Mouse (Mus musculus): ENCODE data around the gene Ramp1. TPM values are rescaled to one million over a fixed set of nuclear protein-coding genes. Genes with fewer than 3 reads are reported as not detected.

Ramp1 gene
- total and polyA plus RNA-seq, 2 experiments from 2014 or later: 44.1 to 46.8 TPM

DNA sequence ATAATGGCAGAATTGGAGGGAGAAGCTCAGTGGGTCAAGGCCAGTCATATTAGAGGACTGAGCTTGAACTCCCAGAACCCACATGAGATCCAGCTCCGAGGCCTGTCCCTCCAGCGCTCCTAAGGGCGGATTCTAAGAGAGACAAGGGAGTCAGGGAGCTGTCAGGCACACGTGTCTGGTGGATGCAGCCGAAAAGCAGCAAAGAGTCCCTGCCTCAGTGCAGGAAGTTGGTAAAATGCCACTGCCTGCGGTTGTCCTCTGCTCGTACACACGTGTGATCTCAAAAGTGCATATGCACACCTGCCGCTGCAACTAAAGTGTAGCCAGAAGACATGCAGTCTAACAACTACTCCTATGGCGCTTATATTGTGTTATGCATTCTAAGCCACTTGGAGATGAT, 3.7 kb downstream of the Ramp1 start:
- no peaks in the 10 kb centered on the region for H3K27me3 ChIP-seq (ENCODE audit: insufficient read depth, low read length)
- H3K4me2 ChIP-seq (ENCODE audit: low read depth, low read length): no peak overlapping the region
- WGBS: 82% methylated on average over 10 of the region's 10 CpGs
- no peak overlapping the region for H3K9ac ChIP-seq (replicated peaks; ENCODE audit: low read length)
- H3K4me1 ChIP-seq (ENCODE audit: insufficient read depth, low read length): peaks cover 8% of the 10 kb centered on the region; the same call in 1 of the 2 replicates
- no peak overlapping the region for H3K4me3 ChIP-seq (ENCODE audit: low read length)
- no peaks in the 10 kb centered on the region for H3K9me3 ChIP-seq (ENCODE audit: low read length)
- TF ChIP-seq CTCF (IDR thresholded peaks at IDR 0.05; ENCODE audit: low read depth): no peak
- DNase-seq (ENCODE audit: low spot score) (no peak), ATAC-seq (no peak)
- no peaks in the 10 kb centered on the region for H3K36me3 ChIP-seq (ENCODE audit: insufficient read depth, low read length)
- H3K27ac ChIP-seq: no peak overlapping the region

DNA sequence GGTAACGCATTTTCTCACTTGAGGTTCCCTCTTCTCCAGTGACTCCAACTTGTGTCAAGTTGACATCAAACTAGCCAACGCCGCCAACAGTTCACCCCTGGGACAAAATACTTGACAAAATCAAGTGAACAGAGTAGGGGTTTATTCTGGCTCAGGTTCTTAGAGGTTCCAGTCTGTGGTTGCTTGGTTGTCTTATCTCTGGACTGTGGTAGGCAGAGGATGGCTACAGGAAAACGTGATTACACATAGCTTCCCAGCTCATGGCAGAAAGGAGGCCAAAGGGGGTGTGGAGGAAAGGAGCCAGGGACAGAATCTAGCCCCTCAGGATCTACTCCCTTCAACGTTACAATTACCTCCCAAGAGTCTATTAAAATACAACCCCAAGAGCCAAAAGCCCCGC, 7.1 kb downstream of the Ramp1 start:
- Histone ChIP-seq H3K27me3 (ENCODE audit: insufficient read depth, low read length) (no peaks in the 10 kb centered on the region), H3K4me3 (ENCODE audit: low read length) (no peak overlapping the region), H3K4me2 (ENCODE audit: low read depth, low read length) (no peak overlapping the region), H3K4me1 (ENCODE audit: insufficient read depth, low read length) (0 out of 2 replicates have a peak, but pooled peaks cover 5% of the 10 kb centered on the region), H3K9me3 (ENCODE audit: low read length) (no peaks in the 10 kb centered on the region), H3K27ac (no peak overlapping the region), H3K9ac (replicated peaks; ENCODE audit: low read length) (no peak overlapping the region), H3K36me3 (ENCODE audit: insufficient read depth, low read length) (no peaks in the 10 kb centered on the region)
- 88% methylated on average over 6 of the region's 6 CpGs for WGBS
- no peak for DNase-seq (ENCODE audit: low spot score)
- ATAC-seq: no peak
- no peak for TF ChIP-seq CTCF (IDR thresholded peaks at IDR 0.05; ENCODE audit: low read depth)

DNA sequence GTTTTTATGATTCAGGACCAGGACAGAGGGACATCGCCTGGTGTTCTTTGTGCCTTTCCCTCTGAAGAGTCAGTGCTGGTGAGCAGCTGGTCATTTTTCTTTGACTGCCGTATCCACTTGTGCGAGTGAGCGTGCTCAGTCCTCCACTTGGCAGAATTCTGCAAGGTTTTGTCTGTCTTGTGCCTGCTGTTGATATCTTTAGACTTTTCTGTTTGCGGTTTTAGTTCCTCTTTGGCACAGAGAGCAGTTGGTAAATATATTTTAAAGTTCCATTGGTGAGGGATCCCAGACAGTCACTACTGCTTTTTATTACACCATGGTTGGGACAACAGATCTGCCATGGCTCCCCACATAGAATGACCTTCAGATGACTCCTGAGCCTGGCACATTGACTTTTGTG, 7.7 kb downstream of the Ramp1 start:
- 83% methylated on average over 5 of the region's 5 CpGs for WGBS

DNA sequence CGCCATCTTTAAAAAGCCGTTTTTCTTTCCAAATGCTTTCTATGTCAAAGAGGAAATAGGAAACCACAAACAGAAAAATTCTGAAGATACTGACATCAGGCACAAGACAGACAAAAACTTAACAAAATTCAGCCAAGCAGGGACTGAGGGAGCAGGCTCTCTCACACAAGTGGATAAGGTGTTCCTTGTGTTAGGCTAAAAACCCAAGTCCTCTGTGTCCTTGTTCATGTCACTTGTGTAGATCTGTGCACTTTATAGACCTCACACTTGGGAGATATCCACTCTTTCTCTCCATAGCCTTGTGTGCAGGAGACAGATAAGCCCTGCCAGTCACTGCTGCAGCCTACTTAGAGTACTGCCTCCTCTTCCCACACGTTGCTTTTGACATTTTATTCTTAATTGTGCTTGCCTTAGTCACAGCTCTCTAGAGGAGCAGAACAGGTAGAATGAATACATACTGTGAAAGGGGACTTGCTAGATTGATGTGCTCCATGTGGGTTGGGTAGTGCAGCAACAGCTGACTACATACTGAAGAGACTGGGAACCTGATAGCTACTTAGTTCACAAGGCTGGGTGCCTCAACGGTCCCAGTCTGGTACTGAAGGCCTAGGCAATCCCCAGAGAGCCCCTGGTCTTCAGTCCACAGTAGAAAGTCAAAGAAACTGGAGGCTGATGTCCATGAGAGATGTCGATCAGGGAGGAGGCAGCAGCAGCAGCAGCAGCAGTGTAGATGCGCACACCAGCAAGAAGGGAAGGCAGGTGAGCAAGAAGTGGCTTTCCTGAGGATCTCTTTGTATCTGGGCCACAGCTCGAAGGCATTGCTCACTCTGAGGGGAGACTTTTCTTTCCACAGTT, 8.4 kb downstream of the Ramp1 start:
- H3K27ac ChIP-seq: no peak overlapping the region
- H3K4me3 ChIP-seq (ENCODE audit: low read length): no peak overlapping the region
- no peaks in the 10 kb centered on the region for H3K27me3 ChIP-seq (ENCODE audit: insufficient read depth, low read length)
- no peak overlapping the region for H3K4me2 ChIP-seq (ENCODE audit: low read depth, low read length)
- DNase-seq (ENCODE audit: low spot score): no peak
- H3K9ac ChIP-seq (replicated peaks; ENCODE audit: low read length): no peak overlapping the region
- no peak for TF ChIP-seq CTCF (IDR thresholded peaks at IDR 0.05; ENCODE audit: low read depth)
- H3K36me3 ChIP-seq (ENCODE audit: insufficient read depth, low read length): no peaks in the 10 kb centered on the region
- H3K9me3 ChIP-seq (ENCODE audit: low read length): no peaks in the 10 kb centered on the region
- ATAC-seq: no peak
- no peaks in the 10 kb centered on the region for H3K4me1 ChIP-seq (ENCODE audit: insufficient read depth, low read length)
- 87% methylated on average over 7 of the region's 7 CpGs for WGBS

More for the DNA sequence above, 7.7 kb downstream of the Ramp1 start:
- Histone ChIP-seq H3K9me3 (ENCODE audit: low read length) (no peaks in the 10 kb centered on the region), H3K27ac (no peak overlapping the region), H3K4me2 (ENCODE audit: low read depth, low read length) (no peak overlapping the region), H3K36me3 (ENCODE audit: insufficient read depth, low read length) (no peaks in the 10 kb centered on the region), H3K9ac (replicated peaks; ENCODE audit: low read length) (no peak overlapping the region), H3K4me1 (ENCODE audit: insufficient read depth, low read length) (0 out of 2 replicates have a peak, but pooled peaks cover 2% of the 10 kb centered on the region), H3K4me3 (ENCODE audit: low read length) (no peak overlapping the region), H3K27me3 (ENCODE audit: insufficient read depth, low read length) (no peaks in the 10 kb centered on the region)
- TF ChIP-seq CTCF (IDR thresholded peaks at IDR 0.05; ENCODE audit: low read depth): no peak
- ATAC-seq (no peak), DNase-seq (ENCODE audit: low spot score) (no peak)

DNA sequence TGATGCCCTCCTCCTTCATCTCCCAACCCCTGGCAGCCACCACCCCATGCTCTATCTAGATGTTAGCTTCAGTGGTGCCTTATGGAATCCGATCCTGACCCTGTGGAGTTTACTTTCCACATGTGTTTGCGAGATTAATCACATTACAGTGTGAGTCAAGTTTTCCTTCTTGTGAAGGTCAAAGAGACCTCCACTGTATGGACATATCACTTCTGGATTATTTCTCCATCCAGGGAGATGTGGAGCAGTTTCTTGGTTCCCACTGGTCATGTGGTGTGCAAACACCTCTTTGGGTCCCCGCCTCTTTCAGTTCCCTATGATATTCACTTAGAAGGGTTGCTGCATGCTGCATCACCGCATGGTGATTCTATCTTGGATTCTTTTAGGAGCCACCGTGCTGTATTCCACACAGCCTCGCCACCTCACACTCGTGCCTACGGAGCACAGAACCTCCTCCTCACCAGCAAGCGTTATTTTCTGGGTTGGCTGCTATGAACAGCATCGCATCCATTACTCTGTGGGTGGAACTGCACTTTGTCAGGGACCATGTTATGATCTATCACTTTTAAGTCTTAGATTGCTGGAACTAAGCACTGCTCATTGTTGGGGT, 9.3 kb downstream of the Ramp1 start:
- no peak overlapping the region for H3K9ac ChIP-seq (replicated peaks; ENCODE audit: low read length)
- H3K27me3 ChIP-seq (ENCODE audit: insufficient read depth, low read length): no peaks in the 10 kb centered on the region
- DNase-seq (ENCODE audit: low spot score) (no peak), ATAC-seq (no peak)
- H3K27ac ChIP-seq: no peak overlapping the region
- H3K9me3 ChIP-seq (ENCODE audit: low read length): no peaks in the 10 kb centered on the region
- H3K4me3 ChIP-seq (ENCODE audit: low read length): no peak overlapping the region
- 91% methylated on average over 10 of the region's 10 CpGs for WGBS
- H3K4me1 ChIP-seq (ENCODE audit: insufficient read depth, low read length): no peaks in the 10 kb centered on the region
- no peak for TF ChIP-seq CTCF (IDR thresholded peaks at IDR 0.05; ENCODE audit: low read depth)
- H3K36me3 ChIP-seq (ENCODE audit: insufficient read depth, low read length): no peaks in the 10 kb centered on the region
- H3K4me2 ChIP-seq (ENCODE audit: low read depth, low read length): no peak overlapping the region

DNA sequence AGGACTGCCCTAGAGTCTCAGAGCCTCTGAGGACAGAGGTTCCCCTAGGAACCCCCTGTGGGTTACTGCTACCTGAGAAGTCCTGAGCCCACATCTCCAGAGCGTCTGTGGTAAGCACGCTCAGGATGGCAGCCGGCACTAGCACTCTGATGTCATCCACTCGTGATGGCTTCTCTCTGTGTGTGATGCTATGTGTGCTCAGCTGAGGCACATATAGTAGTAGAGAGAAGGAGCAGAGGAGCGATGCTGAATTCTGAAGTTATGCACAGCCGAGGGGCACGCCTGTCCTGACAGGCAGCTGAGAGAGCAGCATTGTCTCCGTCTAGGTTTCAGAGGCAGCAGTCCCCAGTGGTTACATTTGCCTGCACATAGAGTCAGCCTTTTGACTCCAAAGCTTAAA, 12.6 kb downstream of the Ramp1 start:
- Histone ChIP-seq H3K9me3 (ENCODE audit: low read length) (no peaks in the 10 kb centered on the region), H3K4me3 (ENCODE audit: low read length) (no peak overlapping the region), H3K27me3 (ENCODE audit: insufficient read depth, low read length) (no peaks in the 10 kb centered on the region), H3K4me2 (ENCODE audit: low read depth, low read length) (no peak overlapping the region), H3K27ac (no peak overlapping the region), H3K36me3 (ENCODE audit: insufficient read depth, low read length) (no peaks in the 10 kb centered on the region), H3K4me1 (ENCODE audit: insufficient read depth, low read length) (no peaks in the 10 kb centered on the region), H3K9ac (replicated peaks; ENCODE audit: low read length) (no peak overlapping the region)
- TF ChIP-seq CTCF (IDR thresholded peaks at IDR 0.05; ENCODE audit: low read depth): no peak
- no peak for ATAC-seq
- no peak for DNase-seq (ENCODE audit: low spot score)
- 76% methylated on average over 8 of the region's 8 CpGs for WGBS

DNA sequence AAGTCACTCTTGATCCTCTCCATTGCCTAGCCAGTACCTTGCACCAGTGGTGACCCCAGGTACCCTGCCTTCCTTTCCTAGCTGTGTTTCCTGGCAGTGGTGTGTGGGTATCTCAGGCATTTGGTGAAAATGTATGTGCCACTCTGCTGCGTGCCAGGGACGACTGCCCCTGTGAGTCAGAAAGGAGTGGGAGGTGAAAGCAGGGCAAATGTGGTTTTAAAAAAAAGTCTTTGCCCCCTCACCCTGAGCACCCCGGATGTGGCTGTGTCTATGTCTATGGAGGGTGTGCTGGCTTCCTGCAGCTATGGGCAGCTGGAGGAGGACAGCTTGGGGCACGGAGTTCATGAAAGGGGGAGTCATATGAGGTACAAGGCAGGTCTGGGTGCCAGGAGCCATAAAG, 13.6 kb downstream of the Ramp1 start:
- TF ChIP-seq CTCF (IDR thresholded peaks at IDR 0.05; ENCODE audit: low read depth): no peak
- no peaks in the 10 kb centered on the region for H3K4me1 ChIP-seq (ENCODE audit: insufficient read depth, low read length)

More for the DNA sequence above, 13.6 kb downstream of the Ramp1 start:
- ATAC-seq: no peak
- H3K4me3 ChIP-seq (ENCODE audit: low read length): no peak overlapping the region
- no peak overlapping the region for H3K27ac ChIP-seq
- no peaks in the 10 kb centered on the region for H3K9me3 ChIP-seq (ENCODE audit: low read length)
- no peak overlapping the region for H3K4me2 ChIP-seq (ENCODE audit: low read depth, low read length)
- no peak overlapping the region for H3K9ac ChIP-seq (replicated peaks; ENCODE audit: low read length)
- DNase-seq (ENCODE audit: low spot score): no peak
- no peaks in the 10 kb centered on the region for H3K27me3 ChIP-seq (ENCODE audit: insufficient read depth, low read length)
- H3K36me3 ChIP-seq (ENCODE audit: insufficient read depth, low read length): no peaks in the 10 kb centered on the region
- WGBS: 82% methylated on average over 4 of the region's 4 CpGs
